20 mouse cellular contexts compared by ENCODE assay signal in the genomic region with DNA sequence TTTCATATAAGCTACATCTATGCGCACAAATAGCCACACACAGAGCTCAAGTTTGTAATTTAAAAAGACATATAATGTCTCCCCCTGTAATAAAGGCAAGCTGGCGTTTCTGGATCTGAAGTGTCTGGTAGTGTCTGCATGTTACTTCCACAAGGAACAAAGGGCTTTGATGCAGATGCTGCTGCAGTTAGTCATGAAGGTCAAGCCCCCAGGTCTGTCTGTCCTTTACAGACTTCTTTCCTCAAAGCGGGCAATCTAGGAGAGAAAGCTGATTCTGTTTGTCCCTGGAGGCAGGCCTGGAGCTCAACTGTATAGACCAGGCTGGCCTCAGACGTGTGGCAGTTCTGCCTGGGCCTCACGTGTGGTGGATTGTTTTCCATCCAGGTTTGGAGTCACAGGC. TPM values are rescaled to one million over a fixed set of nuclear protein-coding genes. Genes with fewer than 3 reads are reported as not detected.
DNase-seq lines count a peak whose midpoint lies in the region; ATAC-seq and TF ChIP-seq lines count a peak whose summit lies in the region.
"Had no signal": no experiment of that assay in that cellular context is flagged by ENCODE, and none has a peak within 500 bp of the region (broad histone marks: within the 10 kb centered on the region; RNA-seq: fewer than 3 reads in every experiment).

No protein-coding gene starts in this region.

- no peak overlapping the region for H3K9ac ChIP-seq in forebrain, embryonic 16.5 days (replicated peaks; ENCODE audit: low read depth, low read length)
- H3K9ac ChIP-seq in ES-Bruce4 (ENCODE audit: low read depth, poor library complexity, severe bottlenecking): no peak overlapping the region
- H3K9ac ChIP-seq in embryonic facial prominence, embryonic 14.5 days (ENCODE audit: low read depth, low read length): no peak overlapping the region
- H3K9ac ChIP-seq: forebrain, embryonic 13.5 days; heart, embryonic 15.5 days; hindbrain, embryonic 13.5 days had no signal

- ATAC-seq in forebrain, embryonic 16.5 days: no peak
- no peak for ATAC-seq in embryonic facial prominence, embryonic 14.5 days (ENCODE audit: low read depth)
- no peak for ATAC-seq in cerebellum, adult (ENCODE audit: insufficient number of reproducible peaks, low FRiP score, low TSS enrichment)
- ATAC-seq: CD4-positive, CD25-positive, alpha-beta regulatory T cell, adult 4 months; forebrain, embryonic 13.5 days; hindbrain, postnatal 0 days had no signal

- H3K27ac ChIP-seq in forebrain, embryonic 10.5 days: 0 out of 2 replicates have a peak overlapping the region, but pooled peaks have one; percentile 30
- no peak overlapping the region for H3K27ac ChIP-seq in forebrain, embryonic 16.5 days (ENCODE audit: low read length)
- peak overlapping the region; percentile 79 for H3K27ac ChIP-seq in ES-Bruce4 (ENCODE audit: insufficient read depth, low read length)
- H3K27ac ChIP-seq in embryonic facial prominence, embryonic 14.5 days (replicated peaks; ENCODE audit: low read depth, low read length): 0 out of 2 replicates have a peak overlapping the region, but pooled peaks have one; percentile 23
- H3K27ac ChIP-seq: forebrain, embryonic 13.5 days; heart, embryonic 10.5 days; heart, embryonic 15.5 days; hindbrain, embryonic 13.5 days; hindbrain, postnatal 0 days had no signal

- no peak for TF ChIP-seq CTCF in ES-Bruce4 (IDR thresholded peaks at IDR 0.05; ENCODE audit: low read depth, low read length)

- H3K4me2 ChIP-seq in forebrain, embryonic 16.5 days (ENCODE audit: low read length): no peak overlapping the region
- no peak overlapping the region for H3K4me2 ChIP-seq in embryonic facial prominence, embryonic 14.5 days (ENCODE audit: low read depth, low read length)
- H3K4me2 ChIP-seq: forebrain, embryonic 13.5 days; heart, embryonic 15.5 days; hindbrain, embryonic 13.5 days had no signal

- no peak for TF ChIP-seq POLR2A in ES-Bruce4 (IDR thresholded peaks at IDR 0.05; ENCODE audit: insufficient read depth, low read length)

- peaks cover 9% of the 10 kb centered on the region; the same call in 1 of the 2 replicates for H3K27me3 ChIP-seq in forebrain, embryonic 10.5 days (ENCODE audit: poor library complexity, severe bottlenecking)
- H3K27me3 ChIP-seq in forebrain, embryonic 16.5 days (replicated peaks; ENCODE audit: control insufficient read depth, insufficient read depth, low read length): no peaks in the 10 kb centered on the region
- no peaks in the 10 kb centered on the region for H3K27me3 ChIP-seq in ES-Bruce4 (ENCODE audit: control insufficient read depth, insufficient read depth, low read length, poor library complexity, severe bottlenecking)
- no peaks in the 10 kb centered on the region; the same call in 1 of the 2 replicates for H3K27me3 ChIP-seq in embryonic facial prominence, embryonic 14.5 days (replicated peaks; ENCODE audit: control insufficient read depth, insufficient read depth, low read length)
- H3K27me3 ChIP-seq: forebrain, embryonic 13.5 days had no signal

- 72% methylated on average over 5 of the region's 5 CpGs for WGBS in forebrain, embryonic 10.5 days
- 81% methylated on average over 5 of the region's 5 CpGs for WGBS in forebrain, embryonic 16.5 days
- WGBS in embryonic facial prominence, embryonic 14.5 days: 29% methylated on average over 5 of the region's 5 CpGs

- no peak for TF ChIP-seq EP300 in ES-Bruce4 (IDR thresholded peaks at IDR 0.05; ENCODE audit: insufficient read depth, low read depth, low read length)

- H3K4me1 ChIP-seq in forebrain, embryonic 10.5 days: peaks cover 29% of the 10 kb centered on the region
- H3K4me1 ChIP-seq in forebrain, embryonic 16.5 days (replicated peaks; ENCODE audit: control insufficient read depth, insufficient read depth, low read length): no peaks in the 10 kb centered on the region
- peaks cover 12% of the 10 kb centered on the region for H3K4me1 ChIP-seq in ES-Bruce4 (ENCODE audit: control insufficient read depth, insufficient read depth, low read length)
- H3K4me1 ChIP-seq in embryonic facial prominence, embryonic 14.5 days (ENCODE audit: control insufficient read depth, insufficient read depth, low read length): 0 out of 2 replicates have a peak, but pooled peaks cover 9% of the 10 kb centered on the region

- no peaks in the 10 kb centered on the region for H3K9me3 ChIP-seq in forebrain, embryonic 10.5 days
- H3K9me3 ChIP-seq in forebrain, embryonic 16.5 days (ENCODE audit: control insufficient read depth, low read length): no peaks in the 10 kb centered on the region
- no peaks in the 10 kb centered on the region for H3K9me3 ChIP-seq in ES-Bruce4 (replicated peaks; ENCODE audit: control insufficient read depth, insufficient read depth, low read length, poor library complexity, severe bottlenecking)
- H3K9me3 ChIP-seq in embryonic facial prominence, embryonic 14.5 days (ENCODE audit: control insufficient read depth, low read length): no peaks in the 10 kb centered on the region
- H3K9me3 ChIP-seq: forebrain, embryonic 13.5 days; heart, embryonic 10.5 days; heart, embryonic 15.5 days; hindbrain, embryonic 13.5 days had no signal

- no peaks in the 10 kb centered on the region for H3K36me3 ChIP-seq in forebrain, embryonic 10.5 days (replicated peaks)
- no peaks in the 10 kb centered on the region for H3K36me3 ChIP-seq in forebrain, embryonic 16.5 days (ENCODE audit: control insufficient read depth, insufficient read depth)
- H3K36me3 ChIP-seq in ES-Bruce4 (ENCODE audit: control insufficient read depth, insufficient read depth, low read length, poor library complexity, severe bottlenecking): peaks cover 7% of the 10 kb centered on the region
- H3K36me3 ChIP-seq in embryonic facial prominence, embryonic 14.5 days (ENCODE audit: control insufficient read depth, insufficient read depth, low read length): no peaks in the 10 kb centered on the region
- H3K36me3 ChIP-seq: heart, embryonic 10.5 days; heart, embryonic 15.5 days; hindbrain, embryonic 13.5 days had no signal

- DNase-seq in forebrain, embryonic 10.5 days (ENCODE audit: extremely low spot score, low spot score): no peak
- peak; percentile 40 for DNase-seq in ZHBTc4 (ENCODE audit: low read depth, low spot score)
- no peak for DNase-seq in embryonic facial prominence, embryonic 14.5 days (ENCODE audit: low spot score)
- no peak for DNase-seq in frontal cortex, postnatal 36 days (ENCODE audit: low spot score in 2 of 2)
- DNase-seq: adrenal gland, postnatal 10 days; B cell, adult 2 months; cerebellum, adult 11-12 months; cerebellum, adult 9-10 months; cerebellum, postnatal 25 days; heart, adult 18-20 months; heart, postnatal 14 days had no signal

- H3K4me3 ChIP-seq in forebrain, embryonic 10.5 days: no peak overlapping the region
- no peak overlapping the region for H3K4me3 ChIP-seq in forebrain, embryonic 16.5 days (replicated peaks; ENCODE audit: low read length)
- H3K4me3 ChIP-seq in ES-Bruce4 (ENCODE audit: low read depth, low read length): no peak overlapping the region
- H3K4me3 ChIP-seq in embryonic facial prominence, embryonic 14.5 days (ENCODE audit: low read depth, low read length): no peak overlapping the region
- H3K4me3 ChIP-seq: forebrain, embryonic 13.5 days; heart, embryonic 10.5 days; heart, embryonic 15.5 days; hindbrain, embryonic 13.5 days had no signal

RNA-seq across cellular contexts. Expression of a gene that starts 26.3 kb away (rescaled TPM):
- polyA plus RNA-seq in forebrain, embryonic 10.5 days (2016; fragmentation: Nextera tagmentation; extraction: Ambion mirVana): 7.2 and 8.4 TPM in 2 replicates
- 3.0 and 4.2 TPM in 2 replicates for polyA plus RNA-seq in forebrain, embryonic 16.5 days (2015; fragmentation: Nextera tagmentation; extraction: Ambion mirVana)
- 347 and 358 TPM in 2 replicates for polyA plus RNA-seq in ES-Bruce4 (2011; ENCODE audit: insufficient read depth, insufficient read length, low read depth, missing spikeins)
- 37.3 and 47.5 TPM in 2 replicates for polyA plus RNA-seq in embryonic facial prominence, embryonic 14.5 days (2014; fragmentation: Nextera tagmentation; extraction: Ambion mirVana)

RNA-seq across cellular contexts. Expression of a gene that starts 53.4 kb away (rescaled TPM):
- polyA plus RNA-seq in forebrain, embryonic 10.5 days (2016; fragmentation: Nextera tagmentation; extraction: Ambion mirVana): 14.9 and 15.0 TPM in 2 replicates
- polyA plus RNA-seq in forebrain, embryonic 16.5 days (2015; fragmentation: Nextera tagmentation; extraction: Ambion mirVana): 4.3 and 5.6 TPM in 2 replicates
- polyA plus RNA-seq in ES-Bruce4 (2011; ENCODE audit: insufficient read depth, insufficient read length, low read depth, missing spikeins): 12.5 and 14.1 TPM in 2 replicates
- polyA plus RNA-seq in embryonic facial prominence, embryonic 14.5 days (2014; fragmentation: Nextera tagmentation; extraction: Ambion mirVana): 6.1 and 7.2 TPM in 2 replicates

RNA-seq across cellular contexts. Expression of a gene that starts 56.2 kb away (rescaled TPM):
- 7.6 and 8.4 TPM in 2 replicates for polyA plus RNA-seq in forebrain, embryonic 10.5 days (2016; fragmentation: Nextera tagmentation; extraction: Ambion mirVana)
- polyA plus RNA-seq in forebrain, embryonic 16.5 days (2015; fragmentation: Nextera tagmentation; extraction: Ambion mirVana): 7.9 and 9.2 TPM in 2 replicates
- polyA plus RNA-seq in ES-Bruce4 (2011; ENCODE audit: insufficient read depth, insufficient read length, low read depth, missing spikeins): 498 and 566 TPM in 2 replicates
- 11.4 and 13.7 TPM in 2 replicates for polyA plus RNA-seq in embryonic facial prominence, embryonic 14.5 days (2014; fragmentation: Nextera tagmentation; extraction: Ambion mirVana)

Comparison
In these comparisons a context has a peak if more than half of its experiments do, and no peak if none do; other contexts are left out.
1. RNA of a gene that starts 56.2 kb away (polyA plus RNA-seq): 498 to 566 TPM in ES-Bruce4; 11.4 to 13.7 TPM in embryonic facial prominence, embryonic 14.5 days, 7.9 to 9.2 TPM in forebrain, embryonic 16.5 days and 7.6 to 8.4 TPM in forebrain, embryonic 10.5 days; every median in the first group is over 10 times any median in the second.